Mouse (Mus musculus) lung, postnatal 25 days (tissue): ENCODE measurements around the gene Enpp3.
A peak's percentile ranks its signal among the peaks of the same experiment; 100 is the strongest.
"Not testable (repeated sequence)": the region's sequence is repeated elsewhere in the genome, so short reads cannot be mapped to it uniquely, and the experiment has no call there.

ENCODE experiments used
- DNase-seq: peaks from one replicate; pipeline ENCODE4 v3.0.0; 2022; ENCODE audit warnings: low spot score

The Enpp3 gene

DNA sequence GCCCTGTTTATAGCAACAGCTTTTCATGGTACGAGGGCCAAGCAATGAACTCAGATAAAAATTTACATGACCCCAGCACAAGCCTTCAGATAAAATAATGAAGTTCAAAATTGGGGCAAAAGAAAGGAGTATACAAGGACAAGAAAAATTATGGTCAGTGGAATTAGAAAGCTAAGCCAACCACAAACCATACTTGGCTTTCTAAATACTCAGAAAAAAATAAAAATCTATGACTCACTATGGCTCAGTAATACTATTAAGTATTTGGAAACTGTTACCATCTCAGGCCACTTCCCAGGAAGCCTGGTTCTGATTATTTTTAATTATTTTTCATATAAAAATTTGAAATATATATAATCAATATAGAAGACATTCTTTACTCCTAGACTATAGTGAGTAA lies 19.8 kb downstream of the Enpp3 start:
- no peak for DNase-seq

DNA sequence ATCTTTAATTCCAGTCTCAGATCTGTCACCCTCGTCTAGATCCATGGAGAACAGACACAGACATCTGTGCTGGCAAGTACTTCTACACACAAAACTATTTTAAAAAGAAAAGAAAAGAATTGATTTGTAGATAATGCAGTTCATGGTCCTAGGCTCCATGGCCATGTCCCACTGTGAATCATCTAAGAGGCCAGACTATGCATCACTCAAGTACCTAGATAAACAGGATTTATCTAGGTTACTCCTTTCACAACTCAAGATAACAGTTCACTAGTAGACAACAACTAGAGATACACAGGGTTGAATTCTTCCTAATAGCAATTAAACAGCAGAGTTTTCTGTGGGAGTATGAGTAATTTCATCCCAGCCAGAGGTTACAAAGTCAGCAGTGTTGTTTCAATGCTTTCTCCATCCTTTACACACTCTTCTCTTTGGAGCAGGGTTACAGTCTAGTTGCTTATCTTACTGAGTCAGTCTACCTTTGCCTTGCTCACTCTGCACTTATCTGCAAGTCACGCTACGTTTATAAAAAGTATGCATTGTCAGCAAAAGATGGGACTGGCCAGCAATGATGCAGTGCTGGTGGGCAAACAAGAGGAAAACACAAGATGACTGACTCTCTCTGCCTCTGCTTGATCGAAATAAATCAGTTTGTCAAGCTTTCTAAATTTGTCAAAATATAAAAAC lies 20.5 kb downstream of the Enpp3 start:
- no peak for DNase-seq

DNA sequence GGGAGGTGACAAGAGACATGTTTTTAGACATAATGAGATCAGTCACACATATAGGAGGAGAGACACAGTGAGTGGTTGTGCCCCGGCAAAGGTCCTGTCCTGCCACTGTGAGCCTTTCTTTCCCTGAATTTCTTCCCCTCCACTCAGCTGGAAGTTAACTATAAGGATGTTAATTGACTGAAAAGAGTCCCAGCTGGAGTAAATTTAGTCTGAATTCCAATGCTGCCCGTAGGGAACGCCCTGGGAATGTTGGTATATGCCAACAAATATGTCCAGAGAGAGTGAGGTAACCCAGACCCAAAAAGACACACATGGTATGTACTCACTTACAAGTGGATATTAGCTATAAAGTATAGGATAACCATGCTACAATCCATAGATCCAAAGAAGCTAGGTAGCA lies 23.1 kb downstream of the Enpp3 start:
- DNase-seq: no peak

DNA sequence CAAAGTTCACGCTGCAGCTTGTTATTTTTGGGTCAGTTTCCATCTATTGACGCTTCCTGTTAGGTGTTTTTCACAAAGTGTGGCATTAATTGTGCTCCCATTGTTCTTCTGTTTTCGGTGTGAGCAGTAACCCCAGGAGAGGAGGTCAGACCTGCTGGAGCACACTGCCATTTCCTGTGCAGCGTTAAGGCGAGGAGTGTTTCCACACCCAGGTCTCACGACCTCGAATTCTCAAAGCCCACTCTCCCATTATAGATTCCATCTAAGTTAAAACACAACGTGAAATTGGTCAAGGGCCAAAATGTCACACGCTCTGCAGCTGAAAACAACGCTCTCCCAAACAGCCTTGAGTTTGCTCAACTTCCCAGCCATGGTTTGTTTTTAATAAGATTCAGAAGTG lies 32.0 kb downstream of the Enpp3 start:
- no peak for DNase-seq

DNA sequence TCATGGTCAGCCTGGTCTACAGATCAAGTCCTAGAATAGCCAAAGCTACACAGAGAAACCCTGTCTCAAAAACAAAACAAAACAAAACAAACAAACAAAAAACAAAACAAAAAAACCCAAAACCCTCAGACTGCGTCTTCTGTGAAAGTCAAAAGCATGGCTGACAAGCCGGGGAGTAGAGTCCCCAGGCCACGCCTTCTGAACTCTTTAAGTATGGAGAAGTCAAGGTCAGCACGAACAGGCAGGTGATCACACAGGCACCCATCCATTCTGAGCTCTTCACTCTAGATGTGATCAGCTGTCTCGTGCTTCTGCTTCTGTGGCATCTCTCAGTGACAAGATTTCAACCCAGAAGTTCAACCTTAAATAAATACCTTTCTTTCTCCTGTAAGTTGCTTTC lies 35.9 kb downstream of the Enpp3 start:
- DNase-seq: no peak

DNA sequence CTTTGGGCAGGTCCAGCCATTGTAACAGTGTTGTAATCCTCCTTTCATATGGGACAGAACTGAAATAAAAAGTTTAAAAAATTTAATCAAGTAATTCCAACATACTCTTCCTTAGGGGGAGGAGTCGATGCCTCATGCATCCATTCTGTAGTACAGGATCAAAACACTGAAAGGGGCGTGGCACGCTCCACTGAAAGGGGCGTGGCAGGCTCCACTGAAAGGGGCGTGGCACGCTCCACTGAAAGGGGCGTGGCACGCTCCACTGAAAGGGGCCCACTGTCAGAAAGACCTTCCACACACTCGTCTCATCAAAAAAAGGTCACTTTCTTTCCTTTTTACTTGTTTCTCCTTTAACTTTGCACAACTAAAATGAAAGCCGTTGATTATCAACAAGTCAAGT lies 36.7 kb downstream of the Enpp3 start:
- DNase-seq: no peak

DNA sequence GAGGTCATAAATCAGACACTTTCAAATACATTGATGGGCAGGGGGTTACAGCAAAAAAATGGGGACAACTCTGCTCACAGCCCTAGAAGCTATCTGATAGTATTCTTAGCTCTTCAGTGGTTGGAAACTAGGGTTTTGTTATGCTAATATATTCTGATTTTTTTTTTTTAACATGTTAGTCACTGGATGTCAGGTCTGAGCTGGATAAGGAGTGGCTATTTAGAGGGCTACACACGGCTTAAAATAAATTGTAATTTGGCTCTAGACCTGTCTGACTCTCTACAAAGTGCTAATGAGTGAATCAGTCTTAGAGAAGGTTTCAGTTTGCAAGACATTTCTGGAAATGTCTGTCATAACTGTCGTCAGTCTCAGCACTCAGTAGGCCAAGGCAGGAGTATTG lies 37.5 kb downstream of the Enpp3 start:
- DNase-seq: no peak

DNA sequence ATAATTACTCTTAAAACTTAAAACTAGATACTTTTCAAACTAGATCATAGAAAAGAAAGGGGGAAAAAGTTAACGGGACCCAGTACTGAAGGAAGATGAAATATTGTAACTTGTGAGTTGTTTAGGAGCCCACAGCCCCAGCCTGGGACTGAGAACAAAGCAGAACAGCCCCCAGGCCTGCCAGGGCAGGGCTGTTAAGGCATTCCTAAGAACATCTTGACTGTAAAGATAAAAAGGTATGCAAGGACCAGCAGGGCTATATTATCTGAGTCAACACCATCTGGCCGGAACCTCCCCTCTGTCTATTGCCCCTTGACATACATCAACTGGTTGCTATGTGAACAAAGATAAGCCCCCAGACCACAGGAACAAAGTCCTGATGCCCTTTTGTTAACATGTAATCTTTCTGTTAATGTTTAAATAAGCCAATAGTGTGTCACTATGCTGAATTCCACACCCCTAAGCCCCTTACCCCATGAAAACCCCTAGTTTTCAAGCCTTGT lies 39.8 kb downstream of the Enpp3 start:
- not testable (repeated sequence) for DNase-seq

DNA sequence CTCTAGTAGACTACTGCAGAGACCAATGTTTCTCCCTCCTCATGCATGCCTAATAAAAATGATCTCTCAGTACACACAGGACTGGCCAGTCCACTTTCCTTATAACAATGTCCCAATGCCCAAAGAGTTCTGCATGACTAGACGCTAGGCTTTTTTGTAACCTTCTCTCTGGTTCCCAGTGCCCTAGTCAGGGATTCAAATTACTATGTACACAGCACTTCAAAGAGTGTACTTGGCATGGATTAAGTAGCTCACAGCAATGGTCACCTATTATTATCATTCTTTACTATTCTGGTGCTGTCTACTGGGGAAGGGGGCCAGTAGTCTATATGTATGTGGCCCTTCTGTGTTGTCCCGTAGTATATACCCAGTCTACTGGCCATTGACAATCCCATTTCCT lies 40.8 kb downstream of the Enpp3 start:
- no peak for DNase-seq

DNA sequence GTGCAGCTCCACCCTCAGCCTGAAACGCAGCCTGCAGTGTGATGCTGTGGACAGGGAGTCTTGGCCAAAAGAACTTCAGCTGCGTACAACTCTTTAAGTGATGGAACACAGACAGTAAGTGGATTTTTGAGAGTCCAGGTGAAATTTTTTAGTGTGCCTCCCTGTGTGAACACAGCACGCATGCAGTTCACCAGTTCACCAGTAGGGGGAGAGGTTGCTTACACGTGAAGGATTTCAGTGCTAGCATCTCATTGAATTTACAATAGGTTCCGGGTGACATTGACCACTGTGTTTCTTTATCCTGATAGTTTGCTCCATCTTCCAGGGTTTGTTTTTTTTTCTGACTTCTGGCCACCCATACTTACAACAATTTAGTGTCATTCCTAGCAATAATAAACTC lies 45.4 kb downstream of the Enpp3 start:
- DNase-seq: peak; percentile 32

DNA sequence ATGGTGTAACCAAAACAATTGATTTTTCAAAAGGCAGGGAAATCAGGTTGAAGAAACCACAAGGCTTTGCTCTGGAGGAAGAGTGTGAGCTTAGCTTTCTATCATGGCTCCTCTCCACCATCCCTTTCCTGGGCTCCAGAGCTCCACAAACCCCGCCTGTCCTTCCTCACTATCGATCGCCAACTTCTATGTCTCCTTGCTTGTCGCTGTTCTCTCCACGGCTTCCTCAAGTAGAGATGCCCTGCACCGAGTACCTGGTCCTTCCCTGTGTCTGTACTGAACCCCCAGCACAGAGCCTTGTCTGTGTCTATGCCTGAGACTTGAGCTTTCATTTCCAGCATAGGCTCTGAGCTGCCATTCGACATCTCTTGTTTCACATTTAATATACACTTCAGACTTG lies 49.9 kb downstream of the Enpp3 start:
- no peak for DNase-seq

DNA sequence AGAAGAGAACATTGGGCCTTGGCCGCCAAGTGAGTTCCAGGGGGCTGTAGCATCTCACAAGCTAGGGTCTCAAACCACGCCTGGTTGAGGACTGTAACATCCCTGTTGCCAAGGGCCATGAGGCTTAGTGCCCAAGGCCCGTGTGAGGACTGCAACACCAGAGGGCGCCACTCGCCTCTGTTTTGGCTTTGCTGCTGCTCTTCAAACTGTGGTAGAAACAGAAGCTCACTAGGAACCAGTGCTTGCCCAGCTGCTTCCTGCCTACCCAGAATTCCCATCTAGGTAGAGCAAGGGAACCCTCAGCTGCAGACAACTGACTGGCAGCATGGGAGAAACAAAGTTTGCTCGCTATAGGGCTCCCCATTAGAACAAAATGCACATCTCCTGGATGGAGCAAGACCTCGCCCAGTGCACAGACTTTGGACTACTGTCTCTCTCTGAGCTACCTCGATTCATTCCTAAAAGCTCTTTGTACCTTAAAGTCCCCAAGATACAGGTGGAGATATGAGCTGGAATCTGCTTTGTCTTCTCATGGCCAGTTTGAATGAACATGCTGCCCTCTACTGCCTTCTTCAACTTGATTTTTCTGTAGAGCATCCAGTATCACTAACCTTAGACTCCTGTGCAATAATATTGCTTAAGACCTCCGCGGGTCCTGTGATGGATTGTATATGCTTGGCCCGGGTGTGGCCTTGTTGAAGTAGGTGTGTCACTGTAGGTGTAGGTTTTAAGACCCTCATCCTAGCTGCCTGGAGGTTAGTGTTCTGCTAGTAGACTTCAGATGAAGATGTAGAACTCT lies 52.7 kb downstream of the Enpp3 start:
- DNase-seq: peak; percentile 18

DNA sequence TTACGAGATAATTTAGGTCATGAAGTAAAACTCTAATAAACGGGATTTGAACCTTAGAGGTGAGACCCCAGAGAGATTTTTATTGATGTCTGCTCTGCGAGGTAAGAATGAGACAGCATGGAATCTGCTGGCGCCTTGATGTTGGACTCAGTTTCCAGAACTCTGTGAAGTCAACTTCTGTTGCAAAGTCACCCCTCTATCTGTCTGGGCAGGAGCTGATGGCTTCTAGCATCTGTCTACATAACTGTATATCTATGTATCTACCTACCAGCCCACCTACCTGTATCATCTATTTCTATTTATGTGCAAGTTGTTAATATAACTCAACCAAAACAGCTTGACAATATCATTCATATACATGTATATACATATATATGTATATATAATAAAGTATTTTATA lies 57.3 kb downstream of the Enpp3 start:
- no peak for DNase-seq

DNA sequence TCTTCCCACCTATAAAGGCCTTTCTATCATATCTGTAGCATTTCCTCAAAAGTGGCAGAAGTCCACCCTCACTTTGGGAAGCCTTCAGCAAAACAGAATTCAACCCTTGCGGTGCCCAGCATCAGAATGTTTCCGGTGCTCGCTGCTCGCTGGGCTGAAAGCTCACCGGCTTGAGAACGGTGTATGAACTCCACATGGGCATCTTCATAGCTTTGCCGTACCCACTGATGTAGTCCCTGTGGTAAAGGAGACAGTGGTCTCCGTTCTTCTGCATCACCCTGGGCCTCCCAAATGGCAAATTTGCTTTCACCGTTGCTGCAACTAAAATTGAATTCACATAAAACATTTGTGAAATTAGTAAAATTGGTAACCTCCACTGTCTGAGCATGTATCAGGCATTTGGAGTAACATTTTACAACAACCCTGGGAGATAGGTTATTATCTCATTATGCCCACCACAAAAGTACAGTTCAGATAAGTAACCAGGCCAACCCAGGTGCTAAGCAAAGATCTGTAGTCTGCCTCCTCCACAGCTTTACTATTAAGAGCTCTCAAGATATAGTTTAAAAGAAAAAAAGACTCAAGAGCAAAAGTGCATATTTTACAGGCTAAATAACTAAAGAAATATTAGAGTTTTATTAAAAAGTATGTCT lies 57.9 kb downstream of the Enpp3 start:
- DNase-seq: no peak

DNA sequence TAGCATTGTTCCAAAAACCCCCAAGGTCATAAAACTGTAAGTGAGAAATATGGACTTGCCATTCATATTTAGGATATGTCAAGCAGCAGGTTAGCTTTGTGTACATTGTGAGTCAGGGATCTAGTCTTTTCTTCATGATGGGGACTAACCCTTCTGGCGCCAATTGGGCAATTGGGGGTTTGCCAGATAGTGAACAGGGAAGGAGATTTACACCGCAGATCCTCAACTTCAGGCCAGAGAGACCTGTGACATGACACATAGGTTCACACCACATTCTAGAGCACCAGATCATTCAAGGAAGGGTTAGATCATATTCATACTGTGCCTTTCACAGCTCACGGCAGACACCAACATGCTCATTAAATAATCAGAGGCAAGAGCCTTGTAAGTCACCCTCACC lies 58.7 kb downstream of the Enpp3 start:
- DNase-seq: no peak

DNA sequence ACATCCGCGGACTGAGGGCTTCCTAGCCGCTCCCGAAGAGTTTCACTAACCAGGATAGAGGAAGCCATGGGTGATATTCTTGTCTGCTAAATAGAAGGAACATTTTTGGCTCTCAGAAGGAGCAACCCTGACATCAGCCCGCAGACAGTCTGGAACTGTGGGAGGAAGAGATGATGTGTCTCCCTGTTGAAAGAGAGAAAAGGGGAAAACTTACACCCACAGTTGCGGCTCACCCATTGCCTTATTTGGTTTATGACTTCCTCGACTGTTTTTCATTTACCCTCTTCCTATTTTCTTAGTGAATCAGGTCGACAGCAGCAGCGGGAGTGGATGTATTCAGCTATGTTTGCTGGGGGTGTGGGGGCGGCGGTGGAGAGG lies 64.0 kb downstream of the Enpp3 start:
- no peak for DNase-seq

DNA sequence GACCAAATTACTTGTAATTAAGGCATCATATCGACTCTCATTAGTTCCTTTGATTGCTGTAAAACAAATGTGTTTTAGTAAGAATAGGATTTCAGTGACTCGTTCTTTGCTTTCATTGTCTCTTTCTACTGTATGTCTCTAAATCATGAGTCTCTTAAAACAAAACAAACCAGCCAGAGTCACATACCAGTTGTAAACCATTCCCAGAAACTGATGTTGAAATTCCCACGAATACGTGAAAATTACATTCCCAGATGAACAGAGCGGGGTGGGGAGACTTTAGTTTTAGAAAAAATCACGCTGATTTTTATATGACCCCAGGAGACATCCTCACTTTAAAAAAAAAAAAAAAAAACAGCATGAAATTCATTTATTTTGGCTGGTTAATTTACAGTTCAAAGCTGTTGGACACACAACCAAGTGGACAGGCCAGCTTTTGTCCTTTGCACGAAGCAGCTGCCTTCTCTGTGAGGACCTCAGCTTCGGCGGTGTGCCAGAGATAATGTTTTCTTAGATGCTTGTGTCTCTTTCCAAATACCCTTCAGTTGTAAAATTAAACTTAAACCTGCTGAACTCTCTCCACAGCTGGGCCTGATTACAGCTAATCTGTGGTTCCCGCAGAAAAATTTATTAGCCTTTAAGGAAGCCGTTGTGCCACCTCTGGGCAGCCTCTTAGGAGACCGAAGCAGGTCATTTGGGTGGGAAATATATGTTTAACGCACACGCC lies 64.5 kb downstream of the Enpp3 start:
- no peak for DNase-seq

DNA sequence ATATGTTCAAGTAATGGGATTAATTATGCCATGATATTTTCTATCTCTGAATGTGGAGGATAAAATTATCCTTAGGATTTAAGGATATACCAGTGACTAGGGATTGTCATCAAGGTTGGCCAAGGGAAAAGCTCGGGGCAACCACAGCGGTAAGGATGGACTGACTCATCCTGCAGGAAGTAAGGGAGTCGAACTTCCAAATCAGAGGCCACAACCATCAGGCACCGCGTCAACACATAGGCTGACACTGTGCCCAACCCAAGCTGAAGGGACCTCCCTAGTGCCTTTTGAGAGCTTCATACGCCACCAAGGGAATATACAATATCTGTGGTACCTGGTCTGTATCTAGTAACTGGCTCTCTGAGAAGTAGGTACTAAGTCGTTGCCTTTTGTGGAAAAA lies 73.1 kb downstream of the Enpp3 start:
- DNase-seq: no peak

DNA sequence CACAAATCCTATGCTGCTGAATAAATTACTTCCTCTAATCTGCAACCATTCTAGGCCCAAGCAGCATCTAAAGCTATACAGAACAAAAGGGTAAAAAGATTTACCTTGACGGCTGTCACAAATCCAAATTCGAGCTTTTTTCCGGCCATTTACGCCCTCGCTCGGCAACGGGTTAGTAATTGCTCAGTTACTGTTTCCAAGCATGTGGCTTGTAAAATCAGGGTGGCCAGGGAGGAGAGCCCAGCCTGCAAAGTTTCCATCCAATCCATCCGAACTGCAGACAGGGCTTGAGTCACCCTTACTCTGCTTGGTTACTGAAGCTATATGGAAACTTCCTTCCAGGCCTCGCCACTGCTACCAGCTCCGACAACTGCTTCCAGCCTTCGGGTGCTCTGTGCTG lies 74.9 kb downstream of the Enpp3 start:
- no peak for DNase-seq

DNA sequence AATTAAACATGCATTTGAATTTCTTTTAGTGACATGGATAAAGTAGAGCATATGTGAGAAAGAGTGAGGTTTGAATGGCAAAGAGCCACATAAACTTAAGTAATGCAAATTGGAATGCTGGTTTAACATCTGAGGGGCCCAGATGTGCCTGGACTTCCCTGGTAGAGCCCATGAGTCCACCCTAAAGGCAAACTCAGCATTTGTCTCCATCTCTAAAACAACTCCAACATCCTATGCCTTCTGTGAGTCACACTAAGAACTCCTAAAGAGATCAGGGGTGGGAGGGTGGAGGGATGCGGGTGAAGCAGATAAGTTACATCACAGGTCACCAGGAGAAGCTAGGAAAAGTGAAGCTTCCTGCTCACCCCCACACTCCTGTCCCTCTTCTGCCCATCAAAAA lies 76.6 kb downstream of the Enpp3 start:
- no peak for DNase-seq

DNA sequence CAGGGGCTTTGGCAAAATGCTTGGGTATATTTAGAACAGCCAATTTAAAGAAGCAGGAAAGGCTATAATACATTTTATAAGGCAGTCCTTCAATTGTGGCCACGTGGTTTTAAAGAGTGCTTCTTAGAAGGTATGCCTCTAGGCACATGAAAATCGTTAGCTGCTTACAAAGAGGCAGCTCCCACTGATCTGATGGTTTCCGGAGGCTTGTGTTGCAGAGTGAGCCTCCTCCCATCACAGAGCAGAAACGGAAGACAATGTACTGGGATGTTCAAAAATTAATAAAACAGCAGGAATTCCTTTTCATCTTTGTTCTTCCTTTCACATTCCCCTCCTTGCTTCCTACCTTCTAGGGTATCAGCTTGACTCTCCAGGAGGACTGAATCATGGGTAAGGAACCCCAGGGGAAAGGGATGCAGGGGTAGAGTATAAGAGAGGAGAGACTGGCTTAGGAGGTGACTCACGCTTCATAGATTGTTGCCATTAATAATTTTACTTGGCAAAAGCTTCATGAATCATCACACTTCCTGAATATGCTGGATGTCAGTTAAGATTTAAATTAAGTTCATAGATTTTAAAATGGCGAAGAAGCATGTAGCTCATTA lies 77.4 kb downstream of the Enpp3 start:
- no peak for DNase-seq

DNA sequence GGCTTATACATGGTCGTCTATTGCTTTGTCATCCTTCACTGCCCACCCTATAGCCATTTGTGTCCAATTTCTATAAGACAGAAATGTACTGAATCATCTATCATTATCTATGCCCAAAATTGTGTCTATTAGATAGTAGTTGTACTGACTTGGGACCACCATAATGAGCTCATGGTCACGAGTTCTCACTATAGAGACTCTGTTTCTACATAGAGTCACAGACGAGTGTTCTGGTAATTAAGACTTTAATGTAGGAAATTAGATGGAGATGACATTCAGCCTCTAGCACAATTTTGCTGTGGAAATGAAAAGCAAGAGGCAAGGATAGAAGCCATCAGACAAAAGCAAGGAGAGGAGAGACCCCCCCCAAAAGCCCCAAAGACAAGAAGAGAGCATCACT lies 78.0 kb downstream of the Enpp3 start:
- DNase-seq: no peak
